Mouse (Mus musculus) liver, adult 2 months (tissue): Measurements from ENCODE around the gene Urb2. TPM values are rescaled to one million over a fixed set of nuclear protein-coding genes. Genes with fewer than 3 reads are reported as not detected.

Experiments
- DNase-seq: peaks from one replicate; pipeline ENCODE4 v3.0.0-alpha.2; 2011; ENCODE audit warnings: low read depth, low spot score; ENCODE audit errors: extremely low read depth
- H3K27ac ChIP-seq: fragments of 200-500 bp; replicated peaks from 2 replicates; pipeline ENCODE4 v1.5.1; 2012; ENCODE audit warnings: low read depth, mild to moderate bottlenecking, control low read depth, inconsistent platforms, low read length; ENCODE audit not compliant: insufficient read depth
- H3K27me3 ChIP-seq: fragments of 200-500 bp; 2 replicates; pipeline ENCODE4 v1.6.1; 2012; ENCODE audit warnings: mild to moderate bottlenecking, moderate library complexity, low read length, inconsistent platforms; ENCODE audit not compliant: control insufficient read depth, insufficient read depth
- H3K36me3 ChIP-seq: fragments of 200-500 bp; 2 replicates; pipeline ENCODE4 v1.6.1; 2012; ENCODE audit warnings: low read length, inconsistent platforms; ENCODE audit not compliant: control insufficient read depth, insufficient read depth
- H3K4me1 ChIP-seq: fragments of 200-500 bp; 2 replicates; pipeline ENCODE4 v1.6.1; 2011; ENCODE audit warnings: low read length; ENCODE audit not compliant: control insufficient read depth, insufficient read depth
- H3K4me3 ChIP-seq: fragments of 200-500 bp; 2 replicates; pipeline ENCODE4 v1.5.1; 2011; ENCODE audit warnings: low read depth, mild to moderate bottlenecking, control low read depth, low read length, moderate library complexity; ENCODE audit not compliant: insufficient read depth
- H3K79me2 ChIP-seq: fragments of 200-500 bp; 2 replicates; pipeline ENCODE4 v1.6.1; 2012; ENCODE audit warnings: inconsistent platforms, mild to moderate bottlenecking, low read length, moderate library complexity; ENCODE audit not compliant: control insufficient read depth, insufficient read depth
- H3K9ac ChIP-seq: fragments of 200-500 bp; 2 replicates; pipeline ENCODE4 v1.6.1; 2012; ENCODE audit warnings: low read depth, mild to moderate bottlenecking, control low read depth, inconsistent platforms, low read length
- CTCF ChIP-seq: fragments of 200-500 bp; IDR thresholded peaks from 2 replicates; pipeline ENCODE4 v1.5.1; 2011; ENCODE audit warnings: low read depth, low read length, control low read depth
- POLR2A ChIP-seq: fragments of 200-500 bp; IDR thresholded peaks from 2 replicates; pipeline ENCODE4 v1.6.1; 2011; ENCODE audit warnings: low read length, control low read depth; ENCODE audit not compliant: insufficient read depth; ENCODE audit errors: extremely low read depth
- WGBS: fragments of 180-500 bp; shearing (Covaris S2); methylation state at CpG from one replicate; pipeline ENCODE4 v1.1.7; 2018; 5-methylcytosine and 5-hydroxymethylcytosine counted together
- polyA plus RNA-seq: library from polyadenylated mRNA; depleted of rRNA; stranded (reverse); fragments of >200 nt; gene quantifications from 2 replicates; pipeline ENCODE4 v1.2.3, GENCODE M21; 2012
- total RNA-seq: library from RNA; depleted of rRNA; stranded (reverse); fragments of >200 nt; gene quantifications from 2 replicates; pipeline ENCODE4 v1.2.3, GENCODE M21; 2014

Urb2 gene
- total and polyA plus RNA-seq, 2 experiments: 2.7 to 3.6 TPM

DNA sequence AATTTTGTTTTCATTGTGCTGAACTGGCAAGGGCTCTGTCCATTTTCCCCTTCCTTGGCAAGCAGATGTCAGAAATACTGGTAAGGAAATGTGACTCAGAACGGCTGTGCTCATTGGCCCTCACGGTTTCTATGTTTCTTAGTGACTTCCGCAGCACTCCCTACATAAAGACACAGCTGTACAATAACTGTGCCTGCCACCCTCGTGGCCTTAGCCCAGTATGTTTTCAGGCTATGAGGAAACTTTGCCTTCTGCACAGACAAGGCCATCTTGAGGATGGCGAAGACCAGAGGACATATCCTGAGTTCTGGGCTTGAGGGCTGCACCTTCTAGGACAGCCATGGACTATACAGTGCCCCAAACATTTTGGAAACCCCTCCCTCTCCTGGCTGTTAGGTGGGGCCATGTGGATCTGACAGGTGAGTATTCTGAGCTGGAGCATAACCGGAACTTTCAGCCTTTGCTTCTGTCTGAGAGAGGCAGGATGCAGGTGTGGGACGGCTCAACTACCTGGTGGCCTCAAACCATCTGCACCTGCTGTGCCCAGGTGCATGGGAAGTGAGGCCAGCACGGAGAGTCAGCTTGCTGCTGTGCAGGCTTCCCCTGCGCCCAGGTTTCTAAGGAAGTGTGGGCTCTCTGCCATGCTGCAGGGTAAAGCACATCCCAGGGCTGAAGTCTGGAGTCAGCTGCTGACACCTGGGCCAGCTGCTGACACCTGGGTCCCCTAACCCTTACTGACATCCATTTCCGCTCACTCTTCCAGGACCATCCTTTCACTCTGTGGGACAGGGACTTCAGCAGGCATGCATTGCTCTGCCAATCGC is 35.7 kb downstream of the Urb2 start:
- WGBS: 81% methylated on average over 11 of the region's 11 CpGs

DNA sequence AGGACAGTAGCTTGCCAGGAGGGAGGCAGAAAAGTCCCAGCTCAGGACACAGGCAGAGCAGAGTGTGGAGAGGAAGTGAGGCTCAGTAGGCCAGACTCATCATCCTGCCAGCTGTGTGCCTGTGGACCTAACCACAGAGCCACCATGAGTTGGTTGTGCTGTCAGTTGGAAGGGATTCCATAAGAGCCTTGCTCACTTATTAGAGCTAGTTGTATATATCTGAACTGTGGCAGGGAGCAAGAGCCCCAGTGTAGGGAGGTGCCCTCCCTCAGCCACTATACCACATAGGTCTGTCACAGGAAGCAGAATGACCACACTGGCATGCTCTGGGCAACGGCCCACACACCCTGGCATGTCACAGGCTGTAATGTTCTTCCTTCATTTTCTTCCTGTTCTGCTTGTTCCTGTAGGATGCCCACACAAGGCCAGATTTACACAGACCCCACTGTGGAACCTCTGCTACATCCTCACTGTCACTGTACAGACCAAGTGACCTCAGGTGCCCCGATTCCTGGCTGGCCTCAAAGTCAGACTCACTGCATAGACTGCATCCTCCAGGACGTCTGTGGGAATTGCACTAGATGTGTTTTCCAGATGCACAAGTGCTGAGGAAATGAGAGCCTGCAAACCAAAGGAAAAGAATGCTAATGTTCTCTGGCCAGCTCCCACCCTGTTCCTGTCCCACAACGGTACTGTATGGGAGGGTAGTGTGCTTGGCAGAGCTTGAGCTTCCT is 45.2 kb downstream of the Urb2 start:
- WGBS: 57% methylated on average over 4 of the region's 4 CpGs
- TF ChIP-seq CTCF (no peak), POLR2A (no peak)
- no peak overlapping the region for H3K4me3 ChIP-seq
- no peak for DNase-seq
- H3K36me3 ChIP-seq: no peaks in the 10 kb centered on the region
- no peaks in the 10 kb centered on the region for H3K4me1 ChIP-seq
- H3K27me3 ChIP-seq: no peaks in the 10 kb centered on the region
- H3K9ac ChIP-seq: no peak overlapping the region
- H3K27ac ChIP-seq: no peak overlapping the region
- no peaks in the 10 kb centered on the region for H3K79me2 ChIP-seq

More for the DNA sequence above, 35.7 kb downstream of the Urb2 start:
- TF ChIP-seq POLR2A: no peak
- TF ChIP-seq CTCF: no peak
- H3K36me3 ChIP-seq: no peaks in the 10 kb centered on the region
- H3K4me1 ChIP-seq: no peaks in the 10 kb centered on the region
- H3K27ac ChIP-seq: no peak overlapping the region
- no peaks in the 10 kb centered on the region for H3K79me2 ChIP-seq
- DNase-seq: no peak
- no peaks in the 10 kb centered on the region for H3K27me3 ChIP-seq
- no peak overlapping the region for H3K9ac ChIP-seq
- H3K4me3 ChIP-seq: no peak overlapping the region

DNA sequence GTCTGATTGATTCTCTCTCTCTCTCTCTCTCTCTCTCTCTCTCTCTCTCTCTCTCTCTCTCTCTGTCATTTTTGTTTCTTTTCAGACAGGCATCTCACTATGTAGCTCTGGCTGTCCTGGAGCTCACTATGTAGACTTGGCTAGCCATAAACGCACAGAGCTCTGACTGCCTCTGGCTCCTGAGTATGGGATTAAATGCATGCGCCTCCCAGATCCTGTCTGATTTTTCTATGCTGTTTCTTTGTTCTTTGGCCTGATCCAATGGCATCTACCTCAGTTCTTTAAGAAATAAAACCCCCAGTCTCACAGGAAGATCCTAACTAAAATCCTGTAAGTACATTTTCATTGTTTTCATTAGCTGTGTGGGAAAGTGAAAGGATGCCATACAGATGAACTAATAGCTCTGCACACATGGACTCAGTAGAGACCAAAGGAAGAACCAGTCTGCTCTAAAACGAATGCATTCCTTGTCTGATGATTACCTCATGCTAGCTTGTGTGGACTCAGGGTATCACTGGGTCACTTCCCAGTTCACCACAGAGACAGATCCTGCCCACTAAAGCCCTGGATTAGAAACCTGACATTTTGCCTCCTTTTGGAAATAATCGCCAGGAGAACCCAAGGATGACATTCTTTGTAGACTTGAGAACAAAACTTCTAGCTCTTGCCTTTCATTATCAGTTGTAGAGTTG is 45.9 kb downstream of the Urb2 start:
- H3K27me3 ChIP-seq: no peaks in the 10 kb centered on the region
- no peak overlapping the region for H3K27ac ChIP-seq
- H3K9ac ChIP-seq: no peak overlapping the region
- 74% methylated on average over 4 of the region's 4 CpGs for WGBS
- no peaks in the 10 kb centered on the region for H3K36me3 ChIP-seq
- H3K79me2 ChIP-seq: no peaks in the 10 kb centered on the region
- H3K4me1 ChIP-seq: no peaks in the 10 kb centered on the region
- no peak overlapping the region for H3K4me3 ChIP-seq
- TF ChIP-seq CTCF (no peak), POLR2A (no peak)
- DNase-seq: no peak

GRCm38 (mm10) chr8:124070363-124071324 is 49.3 kb downstream of the Urb2 start:
- TF ChIP-seq CTCF (no peak), POLR2A (no peak)
- Histone ChIP-seq H3K4me1 (no peaks in the 10 kb centered on the region), H3K79me2 (no peaks in the 10 kb centered on the region), H3K27me3 (no peaks in the 10 kb centered on the region), H3K27ac (no peak overlapping the region), H3K4me3 (no peak overlapping the region), H3K36me3 (no peaks in the 10 kb centered on the region), H3K9ac (no peak overlapping the region)
- WGBS: 68% methylated on average over 18 of the region's 18 CpGs
- no peak for DNase-seq

DNA sequence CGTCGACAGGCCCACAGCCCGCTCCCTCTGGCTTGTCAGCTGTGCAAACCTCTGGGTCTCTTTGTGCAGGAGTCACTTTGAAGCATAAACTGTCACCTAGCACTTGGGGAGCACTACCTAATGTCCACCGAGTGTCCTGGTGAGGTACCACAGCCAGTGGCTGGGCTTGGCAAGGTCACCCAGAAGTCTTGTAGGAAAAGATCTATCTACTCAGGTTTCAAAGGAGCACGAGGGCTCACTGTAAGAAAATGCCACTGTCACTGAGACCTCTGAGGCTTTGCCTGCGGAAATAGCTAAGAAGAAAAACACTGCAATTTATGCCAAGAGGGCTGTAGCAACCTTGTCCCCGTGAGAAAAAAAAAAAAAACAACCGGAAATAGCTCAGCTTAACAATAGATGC is 54.7 kb downstream of the Urb2 start:
- H3K9ac ChIP-seq: no peak overlapping the region
- no peaks in the 10 kb centered on the region for H3K4me1 ChIP-seq
- H3K36me3 ChIP-seq: no peaks in the 10 kb centered on the region
- H3K27me3 ChIP-seq: no peaks in the 10 kb centered on the region
- WGBS: 76% methylated on average over 8 of the region's 8 CpGs
- no peak overlapping the region for H3K4me3 ChIP-seq
- no peaks in the 10 kb centered on the region for H3K79me2 ChIP-seq
- DNase-seq: no peak
- H3K27ac ChIP-seq: no peak overlapping the region
- TF ChIP-seq POLR2A: no peak
- no peak for TF ChIP-seq CTCF
